Mouse (Mus musculus) forebrain, embryonic 14.5 days (tissue): ENCODE measurements at regions not wholly inside any gene's neighbourhood (a gene's known extent, or its start where the extent isn't known, plus 50 kb on each side); places are given as distances from the start of the nearest gene placed in this dataset.

Experiments
- ATAC-seq: fragments of 200-750 bp; cut with Nextera tagmentation; 2 replicates; pipeline ENCODE4 v1.8.0; 2017; ENCODE audit warnings: mild to moderate bottlenecking, moderate library complexity
- DNase-seq: peaks from one replicate; pipeline ENCODE4 v3.0.0-alpha.2; 2015; ENCODE audit warnings: low spot score
- H3K27ac ChIP-seq: fragments of 300-500 bp; sonication (generic); 2 replicates; pipeline ENCODE4 v1.5.1; 2014; ENCODE audit warnings: low read depth, mild to moderate bottlenecking, control low read depth, low read length, moderate library complexity
- H3K27me3 ChIP-seq: fragments of 300-500 bp; sonication (generic); replicated peaks from 2 replicates; pipeline ENCODE4 v1.6.1; 2014; ENCODE audit warnings: low read length, control low read depth, mixed read lengths; ENCODE audit not compliant: control insufficient read depth, insufficient read depth
- H3K36me3 ChIP-seq: fragments of 300-500 bp; sonication (generic); 2 replicates; pipeline ENCODE4 v1.6.1; 2014; ENCODE audit warnings: low read length, control low read depth; ENCODE audit not compliant: control insufficient read depth, insufficient read depth
- H3K4me1 ChIP-seq: fragments of 300-500 bp; sonication (generic); 2 replicates; pipeline ENCODE4 v1.6.1; 2014; ENCODE audit warnings: antibody characterized with exemption, low read length, control low read depth; ENCODE audit not compliant: control insufficient read depth, insufficient read depth
- H3K4me2 ChIP-seq: fragments of 300-500 bp; sonication (generic); 2 replicates; pipeline ENCODE4 v1.6.1; 2014; ENCODE audit warnings: mild to moderate bottlenecking, control low read depth, low read length
- H3K4me3 ChIP-seq: fragments of 300-500 bp; sonication (generic); 2 replicates; pipeline ENCODE4 v1.5.1; 2014; ENCODE audit warnings: low read depth, low read length, control low read depth
- H3K9ac ChIP-seq: fragments of 300-500 bp; sonication (generic); 2 replicates; pipeline ENCODE4 v1.6.1; 2014; ENCODE audit warnings: mild to moderate bottlenecking, low read length, control low read depth, moderate library complexity
- H3K9me3 ChIP-seq: fragments of 300-500 bp; sonication (generic); replicated peaks from 2 replicates; pipeline ENCODE4 v1.6.1; 2016; ENCODE audit warnings: low read length, control low read depth, mixed read lengths; ENCODE audit not compliant: control insufficient read depth
- WGBS: fragments of 180-500 bp; shearing (Covaris S2); extraction: QIAGEN DNeasy Blood & Tissue Kit; methylation state at CpG from one replicate; pipeline ENCODE4 v1.1.7; 2014; 5-methylcytosine and 5-hydroxymethylcytosine counted together

GRCm38 (mm10) chr16:62981821-62982220 lies 127.7 kb downstream of the Pros1 start:
- WGBS = 49% methylated on average over 1 of the region's 1 CpGs

GRCm38 (mm10) chr16:62982558-62982957 lies 128.5 kb downstream of the Pros1 start:
- Histone ChIP-seq H3K27me3 (no peaks in the 10 kb centered on the region), H3K36me3 (no peaks in the 10 kb centered on the region), H3K4me3 (no peak overlapping the region), H3K9me3 (no peaks in the 10 kb centered on the region), H3K9ac (no peak overlapping the region), H3K4me1 (no peaks in the 10 kb centered on the region), H3K27ac (no peak overlapping the region), H3K4me2 (no peak overlapping the region)
- ATAC-seq = no peak
- DNase-seq = peak; percentile 4
- 79% methylated on average over 4 of the region's 4 CpGs for WGBS

More at GRCm38 (mm10) chr16:62981821-62982220, 127.7 kb downstream of the Pros1 start:
- no peak overlapping the region for H3K9ac ChIP-seq
- H3K27ac ChIP-seq = no peak overlapping the region
- no peaks in the 10 kb centered on the region for H3K27me3 ChIP-seq
- no peaks in the 10 kb centered on the region for H3K4me1 ChIP-seq
- H3K36me3 ChIP-seq = no peaks in the 10 kb centered on the region
- H3K4me2 ChIP-seq = no peak overlapping the region
- H3K9me3 ChIP-seq = no peaks in the 10 kb centered on the region
- ATAC-seq (no peak), DNase-seq (no peak)
- no peak overlapping the region for H3K4me3 ChIP-seq

- Histone ChIP-seq H3K27me3 (no peaks in the 10 kb centered on the region), H3K4me2 (no peak overlapping the region), H3K27ac (no peak overlapping the region), H3K36me3 (no peaks in the 10 kb centered on the region), H3K4me1 (no peaks in the 10 kb centered on the region), H3K9ac (no peak overlapping the region), H3K4me3 (no peak overlapping the region), H3K9me3 (no peaks in the 10 kb centered on the region)
- DNase-seq = no peak
- WGBS = 86% methylated on average over 3 of the region's 3 CpGs
- no peak for ATAC-seq
Observed at GRCm38 (mm10) chr16:62995555-62995954, 141.4 kb downstream of the Pros1 start.

- DNase-seq (no peak), ATAC-seq (no peak)
- H3K36me3 ChIP-seq = no peaks in the 10 kb centered on the region
- H3K4me3 ChIP-seq = no peak overlapping the region
- 19% methylated on average over 4 of the region's 4 CpGs for WGBS
- no peak overlapping the region for H3K9ac ChIP-seq
- H3K27me3 ChIP-seq = no peaks in the 10 kb centered on the region
- H3K4me1 ChIP-seq = no peaks in the 10 kb centered on the region
- H3K4me2 ChIP-seq = no peak overlapping the region
- H3K9me3 ChIP-seq = no peaks in the 10 kb centered on the region
- no peak overlapping the region for H3K27ac ChIP-seq
Observed at GRCm38 (mm10) chr16:63011151-63011734, 157.1 kb downstream of the Pros1 start.

GRCm38 (mm10) chr16:63014453-63014852 lies 160.3 kb downstream of the Pros1 start:
- Histone ChIP-seq H3K27ac (no peak overlapping the region), H3K4me3 (no peak overlapping the region), H3K36me3 (no peaks in the 10 kb centered on the region), H3K4me1 (no peaks in the 10 kb centered on the region), H3K4me2 (no peak overlapping the region), H3K9ac (no peak overlapping the region), H3K9me3 (no peaks in the 10 kb centered on the region), H3K27me3 (no peaks in the 10 kb centered on the region)
- DNase-seq (peak; percentile 65), ATAC-seq (no peak)
- 41% methylated on average over 7 of the region's 7 CpGs for WGBS

- WGBS = 32% methylated on average over 1 of the region's 1 CpGs
- ATAC-seq (peak; percentile 82), DNase-seq (peak; percentile 68)
- H3K9me3 ChIP-seq = no peaks in the 10 kb centered on the region
- H3K4me3 ChIP-seq = no peak overlapping the region
- no peaks in the 10 kb centered on the region for H3K27me3 ChIP-seq
- H3K27ac ChIP-seq = no peak overlapping the region
- no peak overlapping the region for H3K4me2 ChIP-seq
- no peaks in the 10 kb centered on the region for H3K36me3 ChIP-seq
- H3K9ac ChIP-seq = no peak overlapping the region
- H3K4me1 ChIP-seq = no peaks in the 10 kb centered on the region
Observed at GRCm38 (mm10) chr16:63016144-63016543, 162.0 kb downstream of the Pros1 start.

GRCm38 (mm10) chr16:63016658-63017057 lies 162.6 kb downstream of the Pros1 start:
- no peaks in the 10 kb centered on the region for H3K27me3 ChIP-seq
- H3K9me3 ChIP-seq = no peaks in the 10 kb centered on the region
- no peaks in the 10 kb centered on the region for H3K4me1 ChIP-seq
- H3K27ac ChIP-seq = no peak overlapping the region
- H3K36me3 ChIP-seq = no peaks in the 10 kb centered on the region
- WGBS = 17% methylated on average over 2 of the region's 2 CpGs
- ATAC-seq (no peak), DNase-seq (no peak)
- H3K4me2 ChIP-seq = no peak overlapping the region
- no peak overlapping the region for H3K4me3 ChIP-seq
- no peak overlapping the region for H3K9ac ChIP-seq

GRCm38 (mm10) chr16:63030399-63030798 lies 176.3 kb downstream of the Pros1 start:
- Histone ChIP-seq H3K4me2 (peak overlapping the region; percentile 20), H3K9me3 (no peaks in the 10 kb centered on the region), H3K27me3 (no peaks in the 10 kb centered on the region), H3K4me3 (no peak overlapping the region), H3K27ac (peak overlapping the region; percentile 58; the same call in 1 of the 2 replicates), H3K4me1 (peaks cover 16% of the 10 kb centered on the region), H3K9ac (no peak overlapping the region; the same call in 1 of the 2 replicates), H3K36me3 (no peaks in the 10 kb centered on the region)
- WGBS = 50% methylated on average over 4 of the region's 4 CpGs
- DNase-seq (no peak), ATAC-seq (0 out of 2 replicates have a peak, but pooled peaks have one; percentile 16)

- H3K4me2 ChIP-seq = peak overlapping the region; percentile 20
- H3K36me3 ChIP-seq = no peaks in the 10 kb centered on the region
- no peak overlapping the region for H3K9ac ChIP-seq
- H3K27me3 ChIP-seq = no peaks in the 10 kb centered on the region
- H3K4me1 ChIP-seq = peaks cover 16% of the 10 kb centered on the region
- peak overlapping the region; percentile 58; the same call in 1 of the 2 replicates for H3K27ac ChIP-seq
- 4% methylated on average over 5 of the region's 5 CpGs for WGBS
- no peak overlapping the region for H3K4me3 ChIP-seq
- DNase-seq (peak; percentile 70), ATAC-seq (peak; percentile 73)
- H3K9me3 ChIP-seq = no peaks in the 10 kb centered on the region
Observed at GRCm38 (mm10) chr16:63031035-63031434, 176.9 kb downstream of the Pros1 start.
